Mouse (Mus musculus): ENCODE results near the gene Myo16. TPM values are rescaled to one million over a fixed set of nuclear protein-coding genes. Genes with fewer than 3 reads are reported as not detected.

Gene Myo16
- total and polyA plus RNA-seq, 3 experiments, result not detected

DNA sequence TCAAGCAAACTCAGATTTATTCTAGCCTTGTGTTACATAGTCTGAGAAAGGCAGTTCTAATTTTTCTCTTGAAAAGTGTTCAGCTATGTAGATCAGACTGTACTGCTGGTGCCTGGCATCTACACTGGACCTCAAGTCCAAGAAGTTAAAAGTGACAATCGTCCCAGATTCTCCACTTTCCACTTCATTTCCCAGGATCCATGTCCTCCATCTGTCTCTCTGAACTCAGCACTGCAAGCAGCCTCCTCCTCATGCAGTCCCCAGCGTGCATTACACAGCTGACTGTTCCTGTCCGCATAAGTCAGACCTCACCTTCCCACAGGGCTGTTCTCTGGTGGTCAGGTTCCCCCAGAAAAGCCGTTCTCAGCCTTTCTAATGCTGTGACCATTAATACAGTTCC lies 28.0 kb upstream of the Myo16 start:
- no peaks in the 10 kb centered on the region for H3K36me3 ChIP-seq (ENCODE audit: control insufficient read depth in 1 of 2, insufficient read depth in 2 of 2, low read length in 2 of 2)
- no peaks in the 10 kb centered on the region for H3K9me3 ChIP-seq (replicated peaks; ENCODE audit: insufficient read depth, low read length)

DNA sequence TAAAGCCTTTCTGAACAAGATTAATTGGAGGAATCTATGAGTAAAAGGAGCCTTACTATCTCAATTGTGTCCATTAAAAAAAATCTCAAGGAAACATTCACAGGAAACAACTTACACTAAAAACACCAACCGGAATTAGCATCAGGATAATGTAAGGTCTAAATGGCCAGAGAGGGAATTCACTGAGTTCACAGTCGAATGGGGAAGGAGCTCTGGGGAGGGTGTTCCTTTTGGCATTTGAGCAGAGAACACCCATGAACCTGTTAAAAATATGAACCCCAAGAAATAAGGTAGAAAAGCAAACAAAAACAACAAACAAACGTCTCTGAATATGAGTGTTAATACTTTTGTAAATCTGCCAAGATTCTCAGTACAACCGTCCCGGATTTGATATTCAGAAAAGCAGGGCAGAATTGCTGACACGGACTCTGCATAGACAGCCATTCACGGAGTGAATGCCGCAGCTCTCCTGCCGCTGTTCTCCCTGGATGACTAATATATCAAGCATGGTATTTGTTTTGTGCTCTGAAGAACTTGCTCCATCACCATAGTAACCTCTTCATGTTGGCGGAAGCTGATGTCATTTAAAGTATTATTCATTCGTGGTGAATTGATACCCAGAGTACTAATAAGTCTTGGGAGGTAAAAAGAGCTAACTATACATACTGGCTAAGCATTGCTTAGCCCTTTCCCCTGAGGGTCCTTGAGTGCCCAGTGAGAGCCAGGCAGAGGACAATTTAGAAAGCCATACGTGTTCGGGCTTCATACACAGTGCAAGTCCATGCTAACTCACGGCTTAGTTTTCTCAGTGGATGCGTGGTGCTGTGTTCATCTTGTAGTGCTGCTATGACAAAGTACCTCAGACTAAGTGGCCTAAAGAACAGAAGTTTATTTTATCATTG lies 22.9 kb upstream of the Myo16 start:
- Histone ChIP-seq H3K4me3 (ENCODE audit: control insufficient read depth in 1 of 2, insufficient read depth in 1 of 2, low read depth in 2 of 2, low read length in 2 of 2) (no peak overlapping the region), H3K79me2 (ENCODE audit: control insufficient read depth, insufficient read depth, low read length, poor library complexity) (no peaks in the 10 kb centered on the region), H3K36me3 (ENCODE audit: control insufficient read depth in 1 of 2, insufficient read depth in 2 of 2, low read length in 2 of 2) (no peaks in the 10 kb centered on the region), H3K4me1 (ENCODE audit: control insufficient read depth in 1 of 2, insufficient read depth in 2 of 2, low read length in 2 of 2) (no peaks in the 10 kb centered on the region), H3K9me3 (replicated peaks; ENCODE audit: insufficient read depth, low read length) (no peaks in the 10 kb centered on the region), H3K27ac (ENCODE audit: control insufficient read depth, low read depth, low read length) (no peak overlapping the region), H3K9ac (ENCODE audit: control insufficient read depth, low read depth, low read length, poor library complexity, severe bottlenecking) (no peak overlapping the region), H3K27me3 (ENCODE audit: control insufficient read depth in 1 of 2, insufficient read depth in 2 of 2, low read length in 2 of 2) (no peaks in the 10 kb centered on the region)
- TF ChIP-seq ETS1 (IDR thresholded peaks at IDR 0.05; ENCODE audit: low read depth, low read length), result no peak
- no peak for TF ChIP-seq NELFE (IDR thresholded peaks at IDR 0.05; ENCODE audit: low read depth, low read length)
- no peak for TF ChIP-seq SMC3 (IDR thresholded peaks at IDR 0.05; ENCODE audit: low read depth, low read length)
- no peak for TF ChIP-seq CTCF (IDR thresholded peaks at IDR 0.05 in 2 of 3, conservative IDR thresholded peaks at IDR 0.05 in 1 of 3; ENCODE audit: control insufficient read depth in 1 of 3, insufficient read depth in 1 of 3, low read depth in 2 of 3, low read length in 3 of 3, poor library complexity in 1 of 3, severe bottlenecking in 1 of 3)
- no peak for TF ChIP-seq RAD21 (IDR thresholded peaks at IDR 0.05; ENCODE audit: low read depth, low read length)
- TF ChIP-seq GATA1 (IDR thresholded peaks at IDR 0.05; ENCODE audit: low read depth, low read length), result no peak
- TF ChIP-seq USF2 (IDR thresholded peaks at IDR 0.05; ENCODE audit: borderline replicate concordance in 1 of 2, insufficient read depth in 1 of 2, low read depth in 1 of 2, low read length in 2 of 2), result no peak
- no peak for TF ChIP-seq MAZ (IDR thresholded peaks at IDR 0.05; ENCODE audit: low read depth, low read length)
- no peak for TF ChIP-seq EP300 (IDR thresholded peaks at IDR 0.05; ENCODE audit: low read depth in 1 of 2, low read length in 2 of 2)
- no peak for TF ChIP-seq RCOR1 (IDR thresholded peaks at IDR 0.05; ENCODE audit: low read depth, low read length)
- TF ChIP-seq E2F4 (IDR thresholded peaks at IDR 0.05; ENCODE audit: borderline replicate concordance, low read depth, low read length), result no peak
- TF ChIP-seq CHD1 (IDR thresholded peaks at IDR 0.05; ENCODE audit: low read depth, low read length), result no peak
- no peak for TF ChIP-seq KAT2A (conservative IDR thresholded peaks at IDR 0.05; ENCODE audit: low read depth, low read length)
- TF ChIP-seq ZKSCAN1 (IDR thresholded peaks at IDR 0.05; ENCODE audit: low read depth, low read length), result no peak
- no peak for DNase-seq (ENCODE audit: low read depth, low spot score)

More for the DNA sequence above, 28.0 kb upstream of the Myo16 start:
- no peaks in the 10 kb centered on the region; a peak in 1 of 4 replicates for H3K27me3 ChIP-seq (ENCODE audit: control insufficient read depth in 1 of 2, insufficient read depth in 2 of 2, low read length in 2 of 2)
- H3K27ac ChIP-seq (ENCODE audit: control insufficient read depth, low read depth, low read length), result no peak overlapping the region
- TF ChIP-seq MYB (IDR thresholded peaks at IDR 0.05; ENCODE audit: low read depth, low read length) (no peak), BHLHE40 (IDR thresholded peaks at IDR 0.05; ENCODE audit: borderline replicate concordance, low read depth, low read length) (no peak), POLR2AphosphoS2 (IDR thresholded peaks at IDR 0.05; ENCODE audit: low read length) (no peak), CHD2 (IDR thresholded peaks at IDR 0.05; ENCODE audit: low read length) (no peak), HCFC1 (IDR thresholded peaks at IDR 0.05; ENCODE audit: low read depth, low read length) (no peak)
- H3K4me3 ChIP-seq (ENCODE audit: control insufficient read depth in 1 of 2, insufficient read depth in 1 of 2, low read depth in 2 of 2, low read length in 2 of 2), result no peak overlapping the region
- no peaks in the 10 kb centered on the region for H3K4me1 ChIP-seq (ENCODE audit: control insufficient read depth in 1 of 2, insufficient read depth in 2 of 2, low read length in 2 of 2)
- no peaks in the 10 kb centered on the region for H3K79me2 ChIP-seq (ENCODE audit: control insufficient read depth, insufficient read depth, low read length, poor library complexity)
- no peak overlapping the region for H3K9ac ChIP-seq (ENCODE audit: control insufficient read depth, low read depth, low read length, poor library complexity, severe bottlenecking)
- DNase-seq (ENCODE audit: low read depth, low spot score), result no peak
